Mouse (Mus musculus) bone marrow, adult 2 months (tissue): Measurements from ENCODE around the gene Casq2.

Experiments used
- CTCF ChIP-seq: fragments of 200-500 bp; IDR thresholded peaks from 2 replicates; pipeline ENCODE4 v1.5.1; 2011; ENCODE audit warnings: low read length, control low read depth; ENCODE audit not compliant: control insufficient read depth, insufficient read depth
- POLR2A ChIP-seq: fragments of 200-500 bp; IDR thresholded peaks from 2 replicates; pipeline ENCODE4 v1.6.1; 2011; ENCODE audit warnings: low read depth, mild to moderate bottlenecking, control low read depth, low read length, borderline replicate concordance; ENCODE audit not compliant: control insufficient read depth

DNA sequence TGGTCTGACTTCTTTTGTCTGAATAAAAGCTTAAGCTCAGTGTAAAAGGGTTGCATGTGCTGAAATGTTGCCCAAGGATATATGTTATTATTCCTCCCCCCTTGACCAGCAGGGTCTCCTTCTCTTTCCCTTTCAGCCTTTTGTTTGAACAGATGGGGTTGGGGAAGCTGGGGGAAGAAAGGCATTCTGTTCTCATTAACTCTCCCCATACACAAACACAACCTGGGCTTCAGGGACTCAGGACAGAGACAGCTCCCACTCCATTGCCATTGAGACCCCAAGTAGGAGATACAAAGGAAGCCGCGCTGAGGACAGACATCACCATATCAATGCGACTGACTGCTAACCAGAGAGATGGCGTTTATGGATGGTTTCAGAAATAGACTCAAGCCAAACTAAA lies 30.3 kb upstream of the Casq2 start:
- TF ChIP-seq POLR2A: no peak
- TF ChIP-seq CTCF: no peak
